Mouse (Mus musculus): ENCODE results near the gene Invs.

DNA sequence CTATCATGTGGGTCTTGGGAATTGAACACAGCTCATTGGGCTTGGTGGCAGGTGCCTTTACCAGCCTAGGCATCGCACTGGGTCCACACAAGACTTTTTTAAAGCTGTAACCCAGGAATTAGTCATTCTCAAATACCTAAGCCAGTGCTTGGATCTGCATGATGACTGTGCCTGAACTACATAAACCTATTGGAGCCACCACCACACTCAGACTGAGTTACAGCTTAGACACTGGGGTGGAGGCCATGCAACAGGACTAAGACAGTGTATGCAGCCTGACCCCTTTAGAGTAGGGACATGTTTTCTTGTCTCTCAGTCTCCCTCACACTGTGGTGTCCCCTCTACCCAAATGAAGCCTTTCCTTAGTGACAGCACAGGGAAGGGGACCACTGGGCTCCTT is 143.1 kb downstream of the Invs start:
- TF ChIP-seq CTCF (IDR thresholded peaks at IDR 0.05; ENCODE audit: low read depth) = no peak
- TF ChIP-seq EP300 (IDR thresholded peaks at IDR 0.05; ENCODE audit: low read depth) = no peak
